8 mouse cellular contexts compared by ENCODE assay signal in the genomic region with DNA sequence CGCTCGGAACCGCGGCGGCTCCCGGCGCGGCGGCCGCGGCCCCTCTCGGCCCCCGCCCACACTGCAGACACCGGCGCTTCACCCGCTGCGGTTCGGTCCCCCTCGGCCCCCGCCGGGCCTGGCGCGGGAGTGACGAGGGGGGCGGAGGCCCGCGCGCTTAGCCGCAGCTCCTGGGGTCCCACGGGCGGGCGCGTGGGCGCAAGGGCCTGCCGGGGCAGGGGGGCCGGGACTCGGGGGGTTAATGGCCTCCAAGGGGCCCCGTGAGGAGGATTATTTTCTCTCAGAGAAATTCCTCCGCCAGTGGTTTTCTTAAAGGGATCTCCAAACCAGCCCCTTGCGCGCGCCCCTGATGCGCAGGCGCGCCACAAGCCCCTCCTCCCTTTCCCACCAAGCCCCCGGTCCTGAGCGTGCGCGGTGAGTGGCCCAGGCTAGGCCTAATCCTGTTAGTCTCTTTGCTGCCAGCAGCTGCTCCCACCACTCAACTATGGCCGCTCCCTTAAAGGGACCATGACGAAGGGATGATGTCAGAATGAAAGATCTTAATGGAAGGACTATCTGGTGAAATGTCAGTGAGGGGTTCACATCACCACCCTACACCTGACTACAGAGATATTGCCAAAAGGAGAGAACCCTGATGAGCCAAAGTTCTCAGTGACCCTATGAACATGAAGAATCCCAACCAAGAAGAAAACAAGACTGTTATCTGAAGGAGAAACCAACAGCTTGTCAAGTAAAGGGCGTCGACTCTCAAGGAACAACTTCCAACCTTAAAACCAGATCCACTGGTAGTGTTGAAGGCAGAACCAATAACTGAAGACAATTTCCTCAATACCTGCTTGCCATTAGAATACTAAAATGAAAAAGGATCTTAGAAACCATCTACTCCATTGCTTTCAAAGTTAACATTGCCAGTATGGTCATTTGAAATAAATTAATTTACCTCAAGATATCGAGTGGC. TPM values are rescaled to one million over a fixed set of nuclear protein-coding genes. Genes with fewer than 3 reads are reported as not detected.
DNase-seq lines count a peak whose midpoint lies in the region; ATAC-seq and TF ChIP-seq lines count a peak whose summit lies in the region.

A gene (minus strand): TSS at position 272 of the 958 bp plus-strand sequence.

- peak within 1 kb of the TSS; percentile 94 for H3K27ac ChIP-seq in forebrain, embryonic 11.5 days (ENCODE audit: low read depth, low read length)
- peak within 1 kb of the TSS; percentile 98 for H3K27ac ChIP-seq in heart, postnatal 0 days (ENCODE audit: low read depth)
- H3K27ac ChIP-seq in liver, embryonic 16.5 days (ENCODE audit: low read length) = peak within 1 kb of the TSS; percentile 76
- H3K27ac ChIP-seq in neural tube, embryonic 13.5 days (replicated peaks) = peak within 1 kb of the TSS; percentile 99
- H3K27ac ChIP-seq in testis, adult 2 months (ENCODE audit: control insufficient read depth, insufficient read depth, low read depth, low read length) = peak within 1 kb of the TSS; percentile 87

- WGBS in forebrain, embryonic 11.5 days = 9% methylated on average over 30 of the region's 54 CpGs
- whole genome bisulfite sequencing in heart, postnatal 0 days = 7% methylated on average over 41 of the region's 54 CpGs
- WGBS in liver, embryonic 16.5 days (ENCODE audit: insufficient replicate concordance) = 6% methylated on average over 39 of the region's 54 CpGs
- 7% methylated on average over 43 of the region's 54 CpGs for WGBS in neural tube, embryonic 13.5 days

- TF ChIP-seq POLR2A in testis, adult 2 months (IDR thresholded peaks at IDR 0.05; ENCODE audit: control insufficient read depth, low read depth, low read length) = peak; percentile 59; the same call in 1 of the 2 replicates

- H3K36me3 ChIP-seq in forebrain, embryonic 11.5 days (ENCODE audit: control insufficient read depth, insufficient read depth, low read length) = no peaks in the 10 kb centered on the region
- no peaks in the 10 kb centered on the region for H3K36me3 ChIP-seq in heart, postnatal 0 days (replicated peaks; ENCODE audit: control insufficient read depth, insufficient read depth, low read length)
- no peaks in the 10 kb centered on the region for H3K36me3 ChIP-seq in liver, embryonic 16.5 days (ENCODE audit: control insufficient read depth, insufficient read depth)
- no peaks in the 10 kb centered on the region for H3K36me3 ChIP-seq in neural tube, embryonic 13.5 days
- H3K36me3 ChIP-seq in testis, adult 2 months (ENCODE audit: control insufficient read depth, insufficient read depth, low read length) = no peaks in the 10 kb centered on the region

- DNase-seq in CD8-positive naive resting alpha-beta T cell, adult 2 months (ENCODE audit: low read depth in 2 of 2, low spot score in 2 of 2) = peak; percentile 84 to 87
- peak; percentile 86 for DNase-seq in c-Kit-positive CD71-negative TER-119-negative erythroid progenitor cells, embryonic 14.5 days (ENCODE audit: low read depth)
- peak; percentile 97 for DNase-seq in forebrain, embryonic 11.5 days (ENCODE audit: low spot score)
- peak; percentile 93 for DNase-seq in heart, postnatal 0 days (ENCODE audit: low spot score)
- DNase-seq in kidney, postnatal 4 days = peak; percentile 95 to 98

- no peaks in the 10 kb centered on the region for H3K27me3 ChIP-seq in forebrain, embryonic 11.5 days (ENCODE audit: control insufficient read depth, insufficient read depth, low read length)
- no peaks in the 10 kb centered on the region for H3K27me3 ChIP-seq in heart, postnatal 0 days (ENCODE audit: control insufficient read depth, insufficient read depth, low read length)
- no peaks in the 10 kb centered on the region for H3K27me3 ChIP-seq in liver, embryonic 16.5 days (ENCODE audit: control insufficient read depth, insufficient read depth, low read depth, low read length)
- no peaks in the 10 kb centered on the region for H3K27me3 ChIP-seq in neural tube, embryonic 13.5 days
- no peaks in the 10 kb centered on the region for H3K27me3 ChIP-seq in testis, adult 2 months (ENCODE audit: control insufficient read depth, insufficient read depth, low read length)

- no peak for TF ChIP-seq EP300 in heart, postnatal 0 days (IDR thresholded peaks at IDR 0.05; ENCODE audit: low read depth)

- peak; percentile 98 for ATAC-seq in forebrain, embryonic 11.5 days (replicated peaks; ENCODE audit: low FRiP score)
- ATAC-seq in heart, postnatal 0 days (ENCODE audit: insufficient read depth, low read depth) = peak; percentile 99
- peak; percentile 95 for ATAC-seq in liver, embryonic 16.5 days (ENCODE audit: low read depth)
- ATAC-seq in neural tube, embryonic 13.5 days (ENCODE audit: low read depth) = peak; percentile 99

- no peaks in the 10 kb centered on the region for H3K4me1 ChIP-seq in forebrain, embryonic 11.5 days (replicated peaks; ENCODE audit: control insufficient read depth, insufficient read depth, low read length)
- peaks cover 8% of the 10 kb centered on the region for H3K4me1 ChIP-seq in heart, postnatal 0 days (ENCODE audit: control insufficient read depth, insufficient read depth)
- peaks cover 5% of the 10 kb centered on the region for H3K4me1 ChIP-seq in liver, embryonic 16.5 days (ENCODE audit: control insufficient read depth, low read depth, low read length)
- H3K4me1 ChIP-seq in neural tube, embryonic 13.5 days (replicated peaks) = peaks cover 13% of the 10 kb centered on the region
- H3K4me1 ChIP-seq in testis, adult 2 months (ENCODE audit: control insufficient read depth, insufficient read depth, low read length) = no peaks in the 10 kb centered on the region; the same call in 1 of the 2 replicates

- H3K4me2 ChIP-seq in forebrain, embryonic 11.5 days (ENCODE audit: low read depth, low read length, severe bottlenecking) = peak within 1 kb of the TSS; percentile 71
- H3K4me2 ChIP-seq in heart, postnatal 0 days (ENCODE audit: low read depth, low read length) = peak within 1 kb of the TSS; percentile 91
- H3K4me2 ChIP-seq in liver, embryonic 16.5 days (ENCODE audit: low read depth, low read length) = peak within 1 kb of the TSS; percentile 78
- peak within 1 kb of the TSS; percentile 68 for H3K4me2 ChIP-seq in neural tube, embryonic 13.5 days

- no peaks in the 10 kb centered on the region for H3K9me3 ChIP-seq in forebrain, embryonic 11.5 days (ENCODE audit: control insufficient read depth, low read length)
- H3K9me3 ChIP-seq in heart, postnatal 0 days (replicated peaks; ENCODE audit: control insufficient read depth, low read length) = no peaks in the 10 kb centered on the region
- H3K9me3 ChIP-seq in liver, embryonic 16.5 days (replicated peaks; ENCODE audit: control insufficient read depth, low read length) = no peaks in the 10 kb centered on the region
- no peaks in the 10 kb centered on the region for H3K9me3 ChIP-seq in neural tube, embryonic 13.5 days

- 0 out of 2 replicates have a peak, but pooled peaks have one; percentile 8 for TF ChIP-seq CTCF in heart, postnatal 0 days (IDR thresholded peaks at IDR 0.05; ENCODE audit: low read depth)
- TF ChIP-seq CTCF in testis, adult 2 months (IDR thresholded peaks at IDR 0.05; ENCODE audit: control insufficient read depth, insufficient read depth, insufficient replicate concordance, low read depth, low read length) = no peak

- peak within 1 kb of the TSS; percentile 84 for H3K4me3 ChIP-seq in forebrain, embryonic 11.5 days (ENCODE audit: low read depth, low read length)
- H3K4me3 ChIP-seq in heart, postnatal 0 days (ENCODE audit: low read depth, low read length) = peak within 1 kb of the TSS; percentile 99
- H3K4me3 ChIP-seq in liver, embryonic 16.5 days (ENCODE audit: low read depth, low read length) = peak within 1 kb of the TSS; percentile 84
- peak within 1 kb of the TSS; percentile 93 for H3K4me3 ChIP-seq in neural tube, embryonic 13.5 days
- H3K4me3 ChIP-seq in testis, adult 2 months (ENCODE audit: control insufficient read depth, low read depth, low read length) = peak within 1 kb of the TSS; percentile 91

- H3K9ac ChIP-seq in forebrain, embryonic 11.5 days (ENCODE audit: low read length) = peak within 1 kb of the TSS; percentile 97
- peak within 1 kb of the TSS; percentile 99 for H3K9ac ChIP-seq in heart, postnatal 0 days (replicated peaks; ENCODE audit: low read depth, low read length)
- peak within 1 kb of the TSS; percentile 88 for H3K9ac ChIP-seq in liver, embryonic 16.5 days (ENCODE audit: low read depth, low read length)
- H3K9ac ChIP-seq in neural tube, embryonic 13.5 days = peak within 1 kb of the TSS; percentile 99

RNA-seq across cellular contexts. Expression of the gene that starts here (rescaled TPM):
- polyA plus RNA-seq in forebrain, embryonic 11.5 days (2014; fragmentation: Nextera tagmentation; extraction: Ambion mirVana) = 31.9 and 40.5 TPM in 2 replicates
- total RNA-seq in heart, postnatal 0 days (2014; rRNA removed; ENCODE audit: low replicate concordance) = 8.4 and 40.9 TPM in 2 replicates
- 7.9 and 9.4 TPM in 2 replicates for polyA plus RNA-seq in heart, postnatal 0 days (2015; fragmentation: Nextera tagmentation; extraction: Ambion mirVana)
- 3.1 and 3.2 TPM in 2 replicates for polyA plus RNA-seq in liver, embryonic 16.5 days (2015; fragmentation: Nextera tagmentation; extraction: Ambion mirVana)
- 26.7 and 27.6 TPM in 2 replicates for polyA plus RNA-seq in neural tube, embryonic 13.5 days (2015; fragmentation: Nextera tagmentation; extraction: Ambion mirVana)
- polyA plus RNA-seq in testis, adult 2 months (2012; rRNA removed) = 17.1 and 17.3 TPM in 2 replicates

Comparison
In these comparisons a context has a peak if more than half of its experiments do, and no peak if none do; other contexts are left out.
1. Peak in every context shown above with its lines: DNase-seq, ATAC-seq, H3K4me3 ChIP-seq and H3K27ac ChIP-seq.